Mouse (Mus musculus) layer of hippocampus, postnatal 10 days (tissue): ENCODE data around the gene Map2k5. TPM values are rescaled to one million over a fixed set of nuclear protein-coding genes. Genes with fewer than 3 reads are reported as not detected.
A peak's percentile ranks its signal among the peaks of the same experiment; 100 is the strongest.

Experiments used
- DNase-seq, 2 experiments: peaks; one replicate each; pipeline ENCODE4 v3.0.0; 2021; ENCODE audit warnings: low spot score in 2 of 2
- total RNA-seq, 2 experiments: library from RNA; stranded (reverse); gene quantifications; 2 replicates each; pipeline ENCODE4 v1.2.3; 2021

The Map2k5 gene
- total RNA-seq, 2 experiments from 2014 or later: 34.6 to 36.2 TPM

GRCm38 (mm10) chr9:63263188-63263587, 114.5 kb downstream of the Map2k5 start:
- DNase-seq: no peak

GRCm38 (mm10) chr9:63258768-63259167, 118.9 kb downstream of the Map2k5 start:
- DNase-seq: peak in 1 of 2 experiments; percentile 20

GRCm38 (mm10) chr9:63257739-63258138, 120.0 kb downstream of the Map2k5 start:
- no peak for DNase-seq

GRCm38 (mm10) chr9:63250841-63251626, 126.7 kb downstream of the Map2k5 start:
- no peak for DNase-seq

GRCm38 (mm10) chr9:63248095-63248787, 129.5 kb downstream of the Map2k5 start:
- no peak for DNase-seq

GRCm38 (mm10) chr9:63246568-63247169, 131.0 kb downstream of the Map2k5 start:
- DNase-seq: no peak

- DNase-seq: no peak
Measured at GRCm38 (mm10) chr9:63241961-63242360, 135.7 kb downstream of the Map2k5 start.

- DNase-seq: no peak
Measured at GRCm38 (mm10) chr9:63241241-63241640, 136.5 kb downstream of the Map2k5 start.

- DNase-seq: no peak
Measured at GRCm38 (mm10) chr9:63234356-63234755, 143.3 kb downstream of the Map2k5 start.

GRCm38 (mm10) chr9:63230289-63230688, 147.4 kb downstream of the Map2k5 start:
- DNase-seq: no peak

- no peak for DNase-seq
Measured at GRCm38 (mm10) chr9:63229124-63229523, 148.6 kb downstream of the Map2k5 start.

- DNase-seq: no peak
Measured at GRCm38 (mm10) chr9:63222161-63222560, 155.5 kb downstream of the Map2k5 start.

GRCm38 (mm10) chr9:63219851-63220250, 157.9 kb downstream of the Map2k5 start:
- no peak for DNase-seq

GRCm38 (mm10) chr9:63215031-63215430, 162.7 kb downstream of the Map2k5 start:
- DNase-seq: no peak

- no peak for DNase-seq
Measured at GRCm38 (mm10) chr9:63206769-63207276, 170.9 kb downstream of the Map2k5 start.

GRCm38 (mm10) chr9:63203461-63203860, 174.2 kb downstream of the Map2k5 start:
- DNase-seq: no peak

GRCm38 (mm10) chr9:63201376-63202323, 176.1 kb downstream of the Map2k5 start:
- no peak for DNase-seq

- DNase-seq: no peak
Measured at GRCm38 (mm10) chr9:63197252-63197651, 180.4 kb downstream of the Map2k5 start.

GRCm38 (mm10) chr9:63196114-63196682, 181.5 kb downstream of the Map2k5 start:
- DNase-seq: no peak

GRCm38 (mm10) chr9:63195523-63195922, 182.2 kb downstream of the Map2k5 start:
- DNase-seq: no peak
